16 mouse cellular contexts compared by ENCODE assay signal in the genomic region with DNA sequence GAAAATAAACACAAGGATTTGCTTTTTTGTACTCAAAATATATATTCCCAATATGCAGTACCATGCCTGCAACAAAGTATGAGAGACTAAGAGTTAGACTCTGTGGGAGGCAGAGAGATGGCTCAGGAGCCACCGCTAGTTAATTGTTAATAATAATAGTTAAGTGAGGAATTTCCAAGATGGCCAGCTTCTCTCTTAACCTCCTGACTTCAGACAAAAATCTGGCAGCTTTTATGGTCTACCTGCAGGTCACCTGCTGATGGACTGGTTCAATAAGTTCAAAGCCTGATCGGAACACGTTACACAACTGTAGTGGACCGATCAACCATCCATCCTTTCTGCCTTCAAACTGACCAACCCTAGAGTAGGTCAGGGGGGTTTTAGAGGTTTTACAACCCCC.
"Had no signal": no experiment of that assay in that cellular context is flagged by ENCODE, and none has a peak within 500 bp of the region (broad histone marks: within the 10 kb centered on the region; RNA-seq: fewer than 3 reads in every experiment).

No protein-coding gene starts in this region.

- H3K9ac ChIP-seq: intestine, embryonic 15.5 days; limb, embryonic 13.5 days; liver, embryonic 12.5 days; lung, embryonic 14.5 days; neural tube, embryonic 15.5 days had no signal

- H3K27ac ChIP-seq: intestine, embryonic 15.5 days; layer of hippocampus, adult 2 months; limb, embryonic 13.5 days; liver, embryonic 12.5 days; midbrain, embryonic 10.5 days; neural tube, embryonic 15.5 days; stomach, postnatal 0 days had no signal

- H3K9me3 ChIP-seq: intestine, embryonic 15.5 days; limb, embryonic 13.5 days; liver, embryonic 12.5 days; midbrain, embryonic 10.5 days; neural tube, embryonic 15.5 days had no signal

- H3K4me3 ChIP-seq: intestine, embryonic 15.5 days; layer of hippocampus, adult 2 months; limb, embryonic 13.5 days; liver, embryonic 12.5 days; midbrain, embryonic 10.5 days; myocyte; neural tube, embryonic 15.5 days had no signal

- H3K4me1 ChIP-seq: intestine, embryonic 15.5 days; liver, embryonic 12.5 days; midbrain, embryonic 10.5 days had no signal

- ATAC-seq: intestine, embryonic 15.5 days; liver, embryonic 12.5 days had no signal

- DNase-seq: left cerebral cortex, postnatal 4 days; lung, embryonic 14.5 days; lung, postnatal 10 days; lung, postnatal 4 days; midbrain, embryonic 14.5 days; right cerebral cortex, adult 18-20 months; right cerebral cortex, postnatal 25 days; thymus, postnatal 4 days had no signal

- H3K36me3 ChIP-seq: intestine, embryonic 15.5 days; limb, embryonic 13.5 days; liver, embryonic 12.5 days; midbrain, embryonic 10.5 days; neural tube, embryonic 15.5 days had no signal

- H3K27me3 ChIP-seq: intestine, embryonic 15.5 days; liver, embryonic 12.5 days; neural tube, embryonic 15.5 days had no signal

- H3K4me2 ChIP-seq: intestine, embryonic 15.5 days; limb, embryonic 13.5 days; liver, embryonic 12.5 days; lung, embryonic 14.5 days; neural tube, embryonic 15.5 days had no signal
